Mouse (Mus musculus) lung, postnatal 0 days (tissue): Measurements from ENCODE around the gene Scrg1. TPM values are rescaled to one million over a fixed set of nuclear protein-coding genes. Genes with fewer than 3 reads are reported as not detected.

Experiments used
- ATAC-seq: fragments of 200-750 bp; cut with Nextera tagmentation; 2 replicates; pipeline ENCODE4 v1.8.0; 2017; ENCODE audit warnings: moderate library complexity
- DNase-seq: peaks from one replicate; pipeline ENCODE4 v3.0.0-alpha.2; 2016; ENCODE audit warnings: low spot score
- H3K27ac ChIP-seq: fragments of 300-500 bp; sonication (generic); 2 replicates; pipeline ENCODE4 v1.5.1; 2014; ENCODE audit warnings: antibody characterized with exemption, mild to moderate bottlenecking, low read length, mixed read lengths
- H3K27me3 ChIP-seq: fragments of 300-500 bp; sonication (generic); replicated peaks from 2 replicates; pipeline ENCODE4 v1.6.1; 2014; ENCODE audit warnings: low read length, mixed read lengths; ENCODE audit not compliant: insufficient read depth
- H3K36me3 ChIP-seq: fragments of 300-500 bp; sonication (generic); 2 replicates; pipeline ENCODE4 v1.6.1; 2014; ENCODE audit warnings: low read length, mixed read lengths; ENCODE audit not compliant: insufficient read depth
- H3K4me1 ChIP-seq: fragments of 300-500 bp; sonication (generic); 2 replicates; pipeline ENCODE4 v1.6.1; 2014; ENCODE audit warnings: antibody characterized with exemption, low read depth, low read length, mixed read lengths; ENCODE audit not compliant: insufficient read depth
- H3K4me2 ChIP-seq: fragments of 300-500 bp; sonication (generic); replicated peaks from 2 replicates; pipeline ENCODE4 v1.6.1; 2014; ENCODE audit warnings: low read depth, mild to moderate bottlenecking, low read length, moderate library complexity, mixed read lengths
- H3K4me3 ChIP-seq: fragments of 300-500 bp; sonication (generic); 2 replicates; pipeline ENCODE4 v1.5.1; 2014; ENCODE audit warnings: low read depth, low read length
- H3K9ac ChIP-seq: fragments of 300-500 bp; sonication (generic); replicated peaks from 2 replicates; pipeline ENCODE4 v1.6.1; 2014; ENCODE audit warnings: low read depth, mild to moderate bottlenecking
- H3K9me3 ChIP-seq: fragments of 300-500 bp; sonication (generic); 2 replicates; pipeline ENCODE4 v1.6.1; 2016; ENCODE audit warnings: low read length, mixed read lengths
- CTCF ChIP-seq: IDR thresholded peaks from 2 replicates; pipeline ENCODE4 v1.5.1; 2016; ENCODE audit warnings: antibody characterized with exemption, mild to moderate bottlenecking
- EP300 ChIP-seq: IDR thresholded peaks from 2 replicates; pipeline ENCODE4 v1.6.1; 2016; ENCODE audit warnings: antibody characterized with exemption, mild to moderate bottlenecking, control low read depth
- WGBS: fragments of 180-500 bp; shearing (Covaris S2); extraction: QIAGEN DNeasy Blood & Tissue Kit; methylation state at CpG from one replicate; pipeline ENCODE4 v1.1.7; 2014; 5-methylcytosine and 5-hydroxymethylcytosine counted together
- polyA plus RNA-seq: library from polyadenylated mRNA; unstranded; fragments of >200 nt; fragmentation: Nextera tagmentation; extraction: Ambion mirVana; gene quantifications from 2 replicates; pipeline ENCODE4 v1.2.1, GENCODE M21; 2015

Gene Scrg1
- polyA plus RNA-seq, 1 experiment from 2014 or later, result 0.47 TPM

GRCm38 (mm10) chr8:57517723-57518122, 62.0 kb downstream of the Scrg1 start:
- no peaks in the 10 kb centered on the region for H3K9me3 ChIP-seq
- 85% methylated on average over 3 of the region's 3 CpGs for WGBS
- DNase-seq, result no peak
- H3K36me3 ChIP-seq, result 0 out of 2 replicates have a peak, but pooled peaks cover 5% of the 10 kb centered on the region
- TF ChIP-seq EP300 (no peak), CTCF (no peak)
- no peak overlapping the region for H3K27ac ChIP-seq
- ATAC-seq, result no peak
- H3K4me2 ChIP-seq, result no peak overlapping the region
- no peaks in the 10 kb centered on the region for H3K27me3 ChIP-seq
- H3K9ac ChIP-seq, result no peak overlapping the region
- no peak overlapping the region for H3K4me3 ChIP-seq
- peaks cover 3% of the 10 kb centered on the region; the same call in 1 of the 2 replicates for H3K4me1 ChIP-seq

GRCm38 (mm10) chr8:57520186-57520786, 64.6 kb downstream of the Scrg1 start:
- TF ChIP-seq CTCF (no peak), EP300 (no peak)
- no peak overlapping the region for H3K4me2 ChIP-seq
- H3K9ac ChIP-seq, result no peak overlapping the region
- no peak overlapping the region for H3K4me3 ChIP-seq
- 77% methylated on average over 12 of the region's 12 CpGs for WGBS
- no peak for DNase-seq
- no peaks in the 10 kb centered on the region for H3K27me3 ChIP-seq
- H3K4me1 ChIP-seq, result no peaks in the 10 kb centered on the region
- no peak for ATAC-seq
- 0 out of 2 replicates have a peak, but pooled peaks cover 3% of the 10 kb centered on the region for H3K36me3 ChIP-seq
- no peak overlapping the region for H3K27ac ChIP-seq
- no peaks in the 10 kb centered on the region for H3K9me3 ChIP-seq

Other genes with a start within 250 kb of the Scrg1 start
- gene Hand2, start 134.9 kb upstream of the Scrg1 start, polyA plus RNA-seq, result 0.12 and 0.14 TPM in 2 replicates
- 17.3 and 18.5 TPM in 2 replicates for gene Sap30, start 31.9 kb downstream of the Scrg1 start, polyA plus RNA-seq
- 94.8 and 106 TPM in 2 replicates for gene Hmgb2, start 56.0 kb downstream of the Scrg1 start, polyA plus RNA-seq
- gene Galnt7, start 197.1 kb downstream of the Scrg1 start, polyA plus RNA-seq, result 5.0 and 5.7 TPM in 2 replicates